Mouse (Mus musculus): Measurements from ENCODE around the gene Hoxc8. TPM values are rescaled to one million over a fixed set of nuclear protein-coding genes. Genes with fewer than 3 reads are reported as not detected.
A peak's percentile ranks its signal among the peaks of the same experiment; 100 is the strongest.

The Hoxc8 gene
- polyA plus RNA-seq, 1 experiment: 1.8 TPM

- 6% methylated on average over 14 of the region's 14 CpGs for WGBS
- peaks cover 31% of the 10 kb centered on the region for H3K27me3 ChIP-seq (ENCODE audit: control insufficient read depth, insufficient read depth, low read length)
- peak overlapping the region; percentile 57 for H3K4me3 ChIP-seq (ENCODE audit: low read depth, low read length)
- 0 out of 2 replicates have a peak, but pooled peaks cover 2% of the 10 kb centered on the region for H3K4me1 ChIP-seq (ENCODE audit: control insufficient read depth, insufficient read depth, insufficient read length, low read length)
- 0 out of 2 replicates have a peak overlapping the region, but pooled peaks have one; percentile 11 for H3K27ac ChIP-seq (ENCODE audit: insufficient read depth, low read depth, low read length)
- H3K36me3 ChIP-seq (ENCODE audit: control insufficient read depth, insufficient read depth, low read length): no peaks in the 10 kb centered on the region
- TF ChIP-seq CTCF (IDR thresholded peaks at IDR 0.05; ENCODE audit: extremely low read depth, insufficient read length, insufficient replicate concordance, low read depth, low read length) (no peak), POLR2A (IDR thresholded peaks at IDR 0.05; ENCODE audit: low read depth, low read length) (no peak)
Observed at GRCm38 (mm10) chr15:103035548-103035881, 45.1 kb downstream of the Hoxc8 start.

- TF ChIP-seq CTCF (IDR thresholded peaks at IDR 0.05; ENCODE audit: extremely low read depth, insufficient read length, insufficient replicate concordance, low read depth, low read length) (no peak), POLR2A (IDR thresholded peaks at IDR 0.05; ENCODE audit: low read depth, low read length) (no peak)
- no peak overlapping the region for H3K4me3 ChIP-seq (ENCODE audit: low read depth, low read length)
- H3K27ac ChIP-seq (ENCODE audit: insufficient read depth, low read depth, low read length): no peak overlapping the region
- H3K36me3 ChIP-seq (ENCODE audit: control insufficient read depth, insufficient read depth, low read length): no peaks in the 10 kb centered on the region
- 26% methylated on average over 1 of the region's 1 CpGs for WGBS
- peaks cover 34% of the 10 kb centered on the region for H3K27me3 ChIP-seq (ENCODE audit: control insufficient read depth, insufficient read depth, low read length)
- 0 out of 2 replicates have a peak, but pooled peaks cover 2% of the 10 kb centered on the region for H3K4me1 ChIP-seq (ENCODE audit: control insufficient read depth, insufficient read depth, insufficient read length, low read length)
Observed at GRCm38 (mm10) chr15:103037579-103037978, 47.2 kb downstream of the Hoxc8 start.

GRCm38 (mm10) chr15:103038701-103039480, 48.5 kb downstream of the Hoxc8 start:
- TF ChIP-seq CTCF (IDR thresholded peaks at IDR 0.05; ENCODE audit: extremely low read depth, insufficient read length, insufficient replicate concordance, low read depth, low read length): no peak
- H3K4me3 ChIP-seq (ENCODE audit: low read depth, low read length): no peak overlapping the region
- H3K27ac ChIP-seq (ENCODE audit: insufficient read depth, low read depth, low read length): peak overlapping the region; percentile 37; the same call in 1 of the 2 replicates
- H3K4me1 ChIP-seq (ENCODE audit: control insufficient read depth, insufficient read depth, insufficient read length, low read length): 0 out of 2 replicates have a peak, but pooled peaks cover 2% of the 10 kb centered on the region
- H3K27me3 ChIP-seq (ENCODE audit: control insufficient read depth, insufficient read depth, low read length): peaks cover 31% of the 10 kb centered on the region
- H3K36me3 ChIP-seq (ENCODE audit: control insufficient read depth, insufficient read depth, low read length): no peaks in the 10 kb centered on the region
- 57% methylated on average over 10 of the region's 10 CpGs for WGBS

GRCm38 (mm10) chr15:103039609-103040008, 49.2 kb downstream of the Hoxc8 start:
- no peak overlapping the region for H3K27ac ChIP-seq (ENCODE audit: insufficient read depth, low read depth, low read length)
- no peak overlapping the region for H3K4me3 ChIP-seq (ENCODE audit: low read depth, low read length)
- H3K27me3 ChIP-seq (ENCODE audit: control insufficient read depth, insufficient read depth, low read length): peaks cover 27% of the 10 kb centered on the region
- no peaks in the 10 kb centered on the region for H3K36me3 ChIP-seq (ENCODE audit: control insufficient read depth, insufficient read depth, low read length)
- TF ChIP-seq POLR2A (IDR thresholded peaks at IDR 0.05; ENCODE audit: low read depth, low read length) (no peak), CTCF (IDR thresholded peaks at IDR 0.05; ENCODE audit: extremely low read depth, insufficient read length, insufficient replicate concordance, low read depth, low read length) (no peak)
- 0 out of 2 replicates have a peak, but pooled peaks cover 2% of the 10 kb centered on the region for H3K4me1 ChIP-seq (ENCODE audit: control insufficient read depth, insufficient read depth, insufficient read length, low read length)
- WGBS: 27% methylated on average over 3 of the region's 3 CpGs

GRCm38 (mm10) chr15:103040601-103041000, 50.2 kb downstream of the Hoxc8 start:
- peak overlapping the region; percentile 39; the same call in 1 of the 2 replicates for H3K27ac ChIP-seq (ENCODE audit: insufficient read depth, low read depth, low read length)
- peak overlapping the region; percentile 1; the same call in 1 of the 2 replicates for H3K4me3 ChIP-seq (ENCODE audit: low read depth, low read length)
- no peaks in the 10 kb centered on the region for H3K36me3 ChIP-seq (ENCODE audit: control insufficient read depth, insufficient read depth, low read length)
- TF ChIP-seq POLR2A (IDR thresholded peaks at IDR 0.05; ENCODE audit: low read depth, low read length) (no peak), CTCF (IDR thresholded peaks at IDR 0.05; ENCODE audit: extremely low read depth, insufficient read length, insufficient replicate concordance, low read depth, low read length) (no peak)
- H3K27me3 ChIP-seq (ENCODE audit: control insufficient read depth, insufficient read depth, low read length): peaks cover 20% of the 10 kb centered on the region
- WGBS: 42% methylated on average over 12 of the region's 12 CpGs
- H3K4me1 ChIP-seq (ENCODE audit: control insufficient read depth, insufficient read depth, insufficient read length, low read length): no peaks in the 10 kb centered on the region

- peak overlapping the region; percentile 39; the same call in 1 of the 2 replicates for H3K27ac ChIP-seq (ENCODE audit: insufficient read depth, low read depth, low read length)
- 40% methylated on average over 5 of the region's 5 CpGs for WGBS
- no peak overlapping the region for H3K4me3 ChIP-seq (ENCODE audit: low read depth, low read length)
- TF ChIP-seq CTCF (IDR thresholded peaks at IDR 0.05; ENCODE audit: extremely low read depth, insufficient read length, insufficient replicate concordance, low read depth, low read length) (no peak), POLR2A (IDR thresholded peaks at IDR 0.05; ENCODE audit: low read depth, low read length) (no peak)
- no peaks in the 10 kb centered on the region for H3K36me3 ChIP-seq (ENCODE audit: control insufficient read depth, insufficient read depth, low read length)
- H3K27me3 ChIP-seq (ENCODE audit: control insufficient read depth, insufficient read depth, low read length): peaks cover 22% of the 10 kb centered on the region
- no peaks in the 10 kb centered on the region for H3K4me1 ChIP-seq (ENCODE audit: control insufficient read depth, insufficient read depth, insufficient read length, low read length)
Observed at GRCm38 (mm10) chr15:103041613-103042012, 51.2 kb downstream of the Hoxc8 start.

- no peaks in the 10 kb centered on the region for H3K36me3 ChIP-seq (ENCODE audit: control insufficient read depth, insufficient read depth, low read length)
- no peak for TF ChIP-seq CTCF (IDR thresholded peaks at IDR 0.05; ENCODE audit: extremely low read depth, insufficient read length, insufficient replicate concordance, low read depth, low read length)
- no peak for TF ChIP-seq POLR2A (IDR thresholded peaks at IDR 0.05; ENCODE audit: low read depth, low read length)
- peaks cover 22% of the 10 kb centered on the region for H3K27me3 ChIP-seq (ENCODE audit: control insufficient read depth, insufficient read depth, low read length)
- WGBS: 14% methylated on average over 1 of the region's 1 CpGs
- H3K4me3 ChIP-seq (ENCODE audit: low read depth, low read length): no peak overlapping the region
- no peak overlapping the region for H3K27ac ChIP-seq (ENCODE audit: insufficient read depth, low read depth, low read length)
- no peaks in the 10 kb centered on the region for H3K4me1 ChIP-seq (ENCODE audit: control insufficient read depth, insufficient read depth, insufficient read length, low read length)
Observed at GRCm38 (mm10) chr15:103042209-103042608, 51.8 kb downstream of the Hoxc8 start.

Other genes starting within 250 kb of the Hoxc8 start
- not detected in 2 replicates for gene Hoxc13, start 69.5 kb upstream of the Hoxc8 start, polyA plus RNA-seq (2012; rRNA removed)
- gene Hoxc12, start 53.9 kb upstream of the Hoxc8 start, polyA plus RNA-seq (2012; rRNA removed): not detected in 2 replicates
- gene Hoxc11, start 36.2 kb upstream of the Hoxc8 start, polyA plus RNA-seq (2012; rRNA removed): not detected in 2 replicates
- not detected in 2 replicates for gene Hoxc10, start 23.8 kb upstream of the Hoxc8 start, polyA plus RNA-seq (2012; rRNA removed)
- gene Hoxc5, start 23.2 kb upstream of the Hoxc8 start, polyA plus RNA-seq (2012; rRNA removed): 0.28 and 1.7 TPM in 2 replicates
- gene Hoxc9, start 14.2 kb upstream of the Hoxc8 start, polyA plus RNA-seq (2012; rRNA removed): 0.22 TPM in 1 of 2 replicates, not detected in the other
- gene Hoxc6, start 7.7 kb downstream of the Hoxc8 start, polyA plus RNA-seq (2012; rRNA removed): 0.05 and 5.0 TPM in 2 replicates
- 0.38 and 2.1 TPM in 2 replicates for gene Hoxc4, start 28.3 kb downstream of the Hoxc8 start, polyA plus RNA-seq (2012; rRNA removed)
- 9.1 and 9.8 TPM in 2 replicates for gene Smug1, start 176.5 kb downstream of the Hoxc8 start, polyA plus RNA-seq (2012; rRNA removed)
- gene Cbx5, start 249.2 kb downstream of the Hoxc8 start, polyA plus RNA-seq (2012; rRNA removed): 1.5 and 2.8 TPM in 2 replicates
- 12.0 and 29.5 TPM in 2 replicates for gene Hnrnpa1, start 249.8 kb downstream of the Hoxc8 start, polyA plus RNA-seq (2012; rRNA removed)